Mouse (Mus musculus): ENCODE results near the gene Als2cr12.
"Not testable (repeated sequence)": the region's sequence is repeated elsewhere in the genome, so short reads cannot be mapped to it uniquely, and the experiment has no call there.

Als2cr12 gene

GRCm38 (mm10) chr1:58710711-58711364 lies 15.0 kb upstream of the Als2cr12 start:
- CTCF ChIA-PET, result interaction anchor here in 2 of 4 experiments (0.5 to 1.7 kb wide), 2 partner anchors 36 to 77 kb away, joined by 3 to 4 read pairs; no protein-coding TSS in a partner anchor

GRCm38 (mm10) chr1:58710043-58710442 lies 14.3 kb upstream of the Als2cr12 start:
- POLR2A ChIA-PET, result interaction anchor here in 1 of 4 experiments (0.7 kb wide), 1 partner anchor 668 kb away, joined by 4 read pairs; no protein-coding TSS in a partner anchor
- CTCF ChIA-PET, result not testable (repeated sequence)

More at GRCm38 (mm10) chr1:58710711-58711364, 15.0 kb upstream of the Als2cr12 start:
- POLR2A ChIA-PET, result interaction anchor here in 3 of 4 experiments (0.7 to 1.4 kb wide), 12 partner anchors 10 to 667 kb away, joined by 3 to 6 read pairs (median 3); partner anchors contain the start of genes Clk1 (in 2 of the 3) and Orc2 (in 1 of the 3)

- POLR2A ChIA-PET, CTCF ChIA-PET: not testable (repeated sequence)
These were observed 4.9 kb upstream of the Als2cr12 start for GRCm38 (mm10) chr1:58700580-58701162.

GRCm38 (mm10) chr1:58699988-58700387 lies 4.2 kb upstream of the Als2cr12 start:
- ChIA-PET POLR2A (no interaction called here), CTCF (no interaction called here)

- POLR2A ChIA-PET, result no interaction called here
- CTCF ChIA-PET, result no interaction called here
These were observed 3.0 kb upstream of the Als2cr12 start for GRCm38 (mm10) chr1:58698781-58699180.

- CTCF ChIA-PET, result interaction anchor here in 1 of 4 experiments (0.6 to 0.7 kb wide), 2 partner anchors 141 to 200 kb away, joined by 3 to 4 read pairs; no protein-coding TSS in a partner anchor
- POLR2A ChIA-PET, result not testable (repeated sequence)
These were observed 1.8 kb upstream of the Als2cr12 start for GRCm38 (mm10) chr1:58697607-58698006.

GRCm38 (mm10) chr1:58693696-58694095 lies 2.1 kb downstream of the Als2cr12 start:
- POLR2A ChIA-PET, result interaction anchor here in 1 of 4 experiments (0.7 kb wide), 1 partner anchor 545 kb away, joined by 3 read pairs; no protein-coding TSS in a partner anchor
- CTCF ChIA-PET, result no interaction called here

GRCm38 (mm10) chr1:58691718-58692117 lies 4.1 kb downstream of the Als2cr12 start:
- CTCF ChIA-PET, POLR2A ChIA-PET: not testable (repeated sequence)

- POLR2A ChIA-PET, CTCF ChIA-PET: not testable (repeated sequence)
These were observed 4.8 kb downstream of the Als2cr12 start for GRCm38 (mm10) chr1:58690834-58691488.

GRCm38 (mm10) chr1:58690006-58690744 lies 5.6 kb downstream of the Als2cr12 start:
- CTCF ChIA-PET, result no interaction called here

GRCm38 (mm10) chr1:58689426-58689825 lies 6.4 kb downstream of the Als2cr12 start:
- POLR2A ChIA-PET, result interaction anchor here in 1 of 4 experiments (0.6 kb wide), 1 partner anchor 266 kb away, joined by 3 read pairs; no protein-coding TSS in a partner anchor
- CTCF ChIA-PET, result no interaction called here

More at GRCm38 (mm10) chr1:58690006-58690744, 5.6 kb downstream of the Als2cr12 start:
- POLR2A ChIA-PET, result no interaction called here

- POLR2A ChIA-PET, CTCF ChIA-PET: not testable (repeated sequence)
These were observed 17.4 kb downstream of the Als2cr12 start for GRCm38 (mm10) chr1:58678412-58678811.

- POLR2A ChIA-PET, result interaction anchor here in 3 of 4 experiments (0.5 to 1.0 kb wide), 5 partner anchors 58 to 253 kb away, joined by 3 to 7 read pairs (median 3); partner anchors contain the start of genes Nif3l1 (in 1 of the 3) and Orc2 (in 1 of the 3)
- CTCF ChIA-PET, result interaction anchor here in 3 of 4 experiments (0.6 to 1.0 kb wide), 5 partner anchors 63 to 116 kb away, joined by 3 to 5 read pairs (median 3); no protein-coding TSS in a partner anchor
These were observed 18.2 kb downstream of the Als2cr12 start for GRCm38 (mm10) chr1:58677575-58677974.

GRCm38 (mm10) chr1:58675011-58675410 lies 20.8 kb downstream of the Als2cr12 start:
- ChIA-PET POLR2A (interaction anchor here in 1 of 4 experiments (0.6 kb wide), 1 partner anchor 90 kb away, joined by 3 read pairs; no protein-coding TSS in a partner anchor), CTCF (no interaction called here)

GRCm38 (mm10) chr1:58672116-58672515 lies 23.7 kb downstream of the Als2cr12 start:
- POLR2A ChIA-PET, result no interaction called here
- CTCF ChIA-PET, result no interaction called here

- POLR2A ChIA-PET, CTCF ChIA-PET: not testable (repeated sequence)
These were observed 26.2 kb downstream of the Als2cr12 start for GRCm38 (mm10) chr1:58669635-58670034.

GRCm38 (mm10) chr1:58668191-58668590 lies 27.6 kb downstream of the Als2cr12 start:
- POLR2A ChIA-PET, result no interaction called here
- CTCF ChIA-PET, result no interaction called here

- POLR2A ChIA-PET, result interaction anchor here in 1 of 4 experiments (0.7 kb wide), 1 partner anchor 77 kb away, joined by 3 read pairs; no protein-coding TSS in a partner anchor
- CTCF ChIA-PET, result not testable (repeated sequence)
These were observed 32.4 kb downstream of the Als2cr12 start for GRCm38 (mm10) chr1:58663365-58663764.

GRCm38 (mm10) chr1:58662671-58663070 lies 33.1 kb downstream of the Als2cr12 start:
- POLR2A ChIA-PET, result interaction anchor here in 1 of 4 experiments (0.7 kb wide), 1 partner anchor 78 kb away, joined by 3 read pairs; no protein-coding TSS in a partner anchor
- CTCF ChIA-PET, result interaction anchor here in 1 of 4 experiments (0.7 kb wide), 1 partner anchor 442 kb away, joined by 3 read pairs; no protein-coding TSS in a partner anchor

All from embryonic stem cell, embryonic (primary cell).